Mouse (Mus musculus): ENCODE results near the gene Tmtc2.
A peak's percentile ranks its signal among the peaks of the same experiment; 100 is the strongest.

Tmtc2 gene

GRCm38 (mm10) chr10:105500482-105500881 lies 73.8 kb downstream of the Tmtc2 start:
- DNase-seq (ENCODE audit: low read depth, low spot score) = no peak

GRCm38 (mm10) chr10:105495248-105495647 lies 79.0 kb downstream of the Tmtc2 start:
- DNase-seq (ENCODE audit: low read depth, low spot score) = no peak

- no peak for DNase-seq (ENCODE audit: low read depth, low spot score)
Observed at GRCm38 (mm10) chr10:105492485-105492884, 81.8 kb downstream of the Tmtc2 start.

GRCm38 (mm10) chr10:105490748-105491147 lies 83.5 kb downstream of the Tmtc2 start:
- no peak for DNase-seq (ENCODE audit: low read depth, low spot score)

- DNase-seq (ENCODE audit: low read depth, low spot score) = peak; percentile 89
Observed at GRCm38 (mm10) chr10:105489970-105490735, 84.1 kb downstream of the Tmtc2 start.

- DNase-seq (ENCODE audit: low read depth, low spot score) = no peak
Observed at GRCm38 (mm10) chr10:105486977-105487376, 87.3 kb downstream of the Tmtc2 start.

- DNase-seq (ENCODE audit: low read depth, low spot score) = no peak
Observed at GRCm38 (mm10) chr10:105484355-105485094, 89.7 kb downstream of the Tmtc2 start.

- DNase-seq (ENCODE audit: low read depth, low spot score) = no peak
Observed at GRCm38 (mm10) chr10:105479771-105480170, 94.5 kb downstream of the Tmtc2 start.

GRCm38 (mm10) chr10:105477623-105478238 lies 96.5 kb downstream of the Tmtc2 start:
- DNase-seq (ENCODE audit: low read depth, low spot score) = peak; percentile 18

- DNase-seq (ENCODE audit: low read depth, low spot score) = no peak
Observed at GRCm38 (mm10) chr10:105474162-105474830, 100.0 kb downstream of the Tmtc2 start.

- DNase-seq (ENCODE audit: low read depth, low spot score) = no peak
Observed at GRCm38 (mm10) chr10:105464378-105464777, 109.9 kb downstream of the Tmtc2 start.

GRCm38 (mm10) chr10:105453441-105453840 lies 120.8 kb downstream of the Tmtc2 start:
- DNase-seq (ENCODE audit: low read depth, low spot score) = no peak

GRCm38 (mm10) chr10:105447191-105447590 lies 127.1 kb downstream of the Tmtc2 start:
- DNase-seq (ENCODE audit: low read depth, low spot score) = no peak

- DNase-seq (ENCODE audit: low read depth, low spot score) = no peak
Observed at GRCm38 (mm10) chr10:105444309-105444708, 129.9 kb downstream of the Tmtc2 start.

GRCm38 (mm10) chr10:105434879-105435278 lies 139.4 kb downstream of the Tmtc2 start:
- no peak for DNase-seq (ENCODE audit: low read depth, low spot score)

- no peak for DNase-seq (ENCODE audit: low read depth, low spot score)
Observed at GRCm38 (mm10) chr10:105430885-105431284, 143.4 kb downstream of the Tmtc2 start.

- no peak for DNase-seq (ENCODE audit: low read depth, low spot score)
Observed at GRCm38 (mm10) chr10:105430232-105430631, 144.0 kb downstream of the Tmtc2 start.

- DNase-seq (ENCODE audit: low read depth, low spot score) = no peak
Observed at GRCm38 (mm10) chr10:105428080-105428479, 146.2 kb downstream of the Tmtc2 start.

GRCm38 (mm10) chr10:105427625-105428024 lies 146.6 kb downstream of the Tmtc2 start:
- no peak for DNase-seq (ENCODE audit: low read depth, low spot score)

GRCm38 (mm10) chr10:105425052-105425451 lies 149.2 kb downstream of the Tmtc2 start:
- DNase-seq (ENCODE audit: low read depth, low spot score) = no peak

GRCm38 (mm10) chr10:105423187-105423586 lies 151.1 kb downstream of the Tmtc2 start:
- DNase-seq (ENCODE audit: low read depth, low spot score) = no peak

GRCm38 (mm10) chr10:105417845-105418383 lies 156.3 kb downstream of the Tmtc2 start:
- DNase-seq (ENCODE audit: low read depth, low spot score) = no peak
